Mouse (Mus musculus) forebrain, postnatal 0 days (tissue): ENCODE data around the gene Cdhr1. TPM values are rescaled to one million over a fixed set of nuclear protein-coding genes. Genes with fewer than 3 reads are reported as not detected.

ENCODE experiments used
- ATAC-seq: fragments of 200-750 bp; cut with Nextera tagmentation; 2 replicates; pipeline ENCODE4 v1.8.0; 2017; ENCODE audit warnings: mild to moderate bottlenecking, moderate library complexity
- DNase-seq: peaks from one replicate; pipeline ENCODE4 v3.0.0-alpha.2; 2015
- H3K27ac ChIP-seq: fragments of 300-500 bp; sonication (generic); 2 replicates; pipeline ENCODE4 v1.5.1; 2014; ENCODE audit warnings: low read depth, mild to moderate bottlenecking, antibody characterized with exemption, low read length, moderate library complexity, mixed read lengths
- H3K27me3 ChIP-seq: fragments of 300-500 bp; sonication (generic); 2 replicates; pipeline ENCODE4 v1.6.1; 2014; ENCODE audit warnings: mild to moderate bottlenecking, low read length, mixed read lengths; ENCODE audit not compliant: insufficient read depth
- H3K36me3 ChIP-seq: fragments of 300-500 bp; sonication (generic); 2 replicates; pipeline ENCODE4 v1.6.1; 2014; ENCODE audit warnings: mild to moderate bottlenecking, moderate library complexity; ENCODE audit not compliant: insufficient read depth
- H3K4me1 ChIP-seq: fragments of 300-500 bp; sonication (generic); 2 replicates; pipeline ENCODE4 v1.6.1; 2014; ENCODE audit warnings: antibody characterized with exemption; ENCODE audit not compliant: insufficient read depth
- H3K4me2 ChIP-seq: fragments of 300-500 bp; sonication (generic); 2 replicates; pipeline ENCODE4 v1.6.1; 2014; ENCODE audit warnings: low read depth, mild to moderate bottlenecking, moderate library complexity
- H3K4me3 ChIP-seq: fragments of 300-500 bp; sonication (generic); 2 replicates; pipeline ENCODE4 v1.5.1; 2014; ENCODE audit warnings: low read depth, low read length, mixed read lengths
- H3K9ac ChIP-seq: fragments of 300-500 bp; sonication (generic); 2 replicates; pipeline ENCODE4 v1.6.1; 2014; ENCODE audit warnings: mild to moderate bottlenecking
- H3K9me3 ChIP-seq: fragments of 300-500 bp; sonication (generic); 2 replicates; pipeline ENCODE4 v1.6.1; 2016; ENCODE audit warnings: low read length
- CTCF ChIP-seq: sonication (generic); IDR thresholded peaks from 2 replicates; pipeline ENCODE4 v1.5.1; 2016; ENCODE audit warnings: antibody characterized with exemption, control low read depth, low read depth
- WGBS: fragments of 180-500 bp; shearing (Covaris S2); extraction: QIAGEN DNeasy Blood & Tissue Kit; methylation state at CpG from one replicate; pipeline ENCODE4 v1.1.7; 2014; 5-methylcytosine and 5-hydroxymethylcytosine counted together
- polyA plus RNA-seq: library from polyadenylated mRNA; unstranded; fragments of >200 nt; fragmentation: Nextera tagmentation; extraction: Ambion mirVana; gene quantifications from 2 replicates; pipeline ENCODE4 v1.2.1, GENCODE M21; 2015
- total RNA-seq: library from RNA; depleted of rRNA; stranded (reverse); fragments of >200 nt; gene quantifications from 2 replicates; pipeline ENCODE4 v1.2.3, GENCODE M21; 2014

Gene Cdhr1
- total and polyA plus RNA-seq, 2 experiments from 2014 or later: 10.1 to 16.3 TPM

- Histone ChIP-seq H3K4me2 (no peak overlapping the region), H3K9ac (no peak overlapping the region), H3K27me3 (no peaks in the 10 kb centered on the region), H3K27ac (no peak overlapping the region), H3K4me1 (0 out of 2 replicates have a peak, but pooled peaks cover 2% of the 10 kb centered on the region), H3K9me3 (no peaks in the 10 kb centered on the region), H3K36me3 (no peaks in the 10 kb centered on the region), H3K4me3 (no peak overlapping the region)
- WGBS: 55% methylated on average over 6 of the region's 6 CpGs
- no peak for TF ChIP-seq CTCF
- ATAC-seq (no peak), DNase-seq (no peak)
Measured at GRCm38 (mm10) chr14:37094436-37094835, 3.7 kb downstream of the Cdhr1 start.

GRCm38 (mm10) chr14:37083755-37084154 lies 14.4 kb downstream of the Cdhr1 start:
- 18% methylated on average over 4 of the region's 4 CpGs for WGBS
- DNase-seq (no peak), ATAC-seq (no peak)
- H3K4me1 ChIP-seq: no peaks in the 10 kb centered on the region
- H3K9ac ChIP-seq: no peak overlapping the region
- H3K27me3 ChIP-seq: no peaks in the 10 kb centered on the region
- H3K4me2 ChIP-seq: no peak overlapping the region
- no peaks in the 10 kb centered on the region for H3K36me3 ChIP-seq
- no peak overlapping the region for H3K4me3 ChIP-seq
- no peak overlapping the region for H3K27ac ChIP-seq
- no peak for TF ChIP-seq CTCF
- H3K9me3 ChIP-seq: no peaks in the 10 kb centered on the region

- no peak overlapping the region for H3K4me3 ChIP-seq
- H3K4me1 ChIP-seq: no peaks in the 10 kb centered on the region
- H3K27me3 ChIP-seq: no peaks in the 10 kb centered on the region
- 81% methylated on average over 1 of the region's 1 CpGs for WGBS
- H3K36me3 ChIP-seq: no peaks in the 10 kb centered on the region
- H3K27ac ChIP-seq: no peak overlapping the region
- ATAC-seq (no peak), DNase-seq (no peak)
- H3K9ac ChIP-seq: no peak overlapping the region
- no peak for TF ChIP-seq CTCF
- no peak overlapping the region for H3K4me2 ChIP-seq
- no peaks in the 10 kb centered on the region for H3K9me3 ChIP-seq
Measured at GRCm38 (mm10) chr14:37080724-37081123, 17.4 kb downstream of the Cdhr1 start.

- no peak for TF ChIP-seq CTCF
- Histone ChIP-seq H3K9ac (no peak overlapping the region), H3K36me3 (no peaks in the 10 kb centered on the region), H3K27ac (no peak overlapping the region), H3K9me3 (no peaks in the 10 kb centered on the region), H3K4me1 (no peaks in the 10 kb centered on the region), H3K4me2 (no peak overlapping the region), H3K4me3 (no peak overlapping the region), H3K27me3 (no peaks in the 10 kb centered on the region)
- 21% methylated on average over 9 of the region's 9 CpGs for WGBS
- ATAC-seq (no peak), DNase-seq (no peak)
Measured at GRCm38 (mm10) chr14:37068516-37068915, 29.6 kb downstream of the Cdhr1 start.

DNA sequence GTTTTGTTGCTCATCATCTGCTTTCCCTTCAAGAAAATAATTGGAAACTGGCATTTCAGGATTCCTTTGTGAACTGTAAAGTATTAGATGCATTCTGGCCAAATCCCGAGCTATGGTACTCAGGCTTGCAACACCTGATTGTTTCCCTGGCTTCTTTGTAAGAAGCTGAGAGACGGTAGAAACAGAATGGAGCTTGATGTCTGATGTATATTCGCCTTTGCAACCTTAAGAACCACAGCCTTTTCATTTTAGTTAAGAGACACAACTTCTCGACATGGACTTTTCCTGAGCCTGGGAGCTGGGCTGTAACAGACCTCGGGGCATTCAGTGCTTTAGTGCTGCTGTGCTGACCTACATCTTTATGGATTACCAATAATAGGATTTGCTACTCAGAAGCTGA lies 30.5 kb downstream of the Cdhr1 start, which contains the start of gene Lrit2:
Gene Lrit2, plus strand, starts transcription at position 301 of the 400 bp plus-strand sequence.
- H3K4me2 ChIP-seq: no peak within 1 kb of the TSS
- H3K4me1 ChIP-seq: no peaks in the 10 kb centered on the region
- no peaks in the 10 kb centered on the region for H3K36me3 ChIP-seq
- ATAC-seq (no peak), DNase-seq (no peak)
- WGBS: 76% methylated on average over 5 of the region's 5 CpGs
- no peak within 1 kb of the TSS for H3K27ac ChIP-seq
- TF ChIP-seq CTCF: no peak
- no peaks in the 10 kb centered on the region for H3K27me3 ChIP-seq
- H3K4me3 ChIP-seq: no peak within 1 kb of the TSS
- H3K9ac ChIP-seq: no peak within 1 kb of the TSS
- no peaks in the 10 kb centered on the region for H3K9me3 ChIP-seq

GRCm38 (mm10) chr14:37066636-37067035 lies 31.5 kb downstream of the Cdhr1 start:
- DNase-seq: no peak
- ATAC-seq: no peak
- Histone ChIP-seq H3K36me3 (no peaks in the 10 kb centered on the region), H3K4me1 (no peaks in the 10 kb centered on the region), H3K9me3 (no peaks in the 10 kb centered on the region), H3K4me3 (no peak overlapping the region), H3K9ac (no peak overlapping the region), H3K4me2 (no peak overlapping the region), H3K27ac (no peak overlapping the region), H3K27me3 (no peaks in the 10 kb centered on the region)
- WGBS: 55% methylated on average over 2 of the region's 2 CpGs
- no peak for TF ChIP-seq CTCF

DNA sequence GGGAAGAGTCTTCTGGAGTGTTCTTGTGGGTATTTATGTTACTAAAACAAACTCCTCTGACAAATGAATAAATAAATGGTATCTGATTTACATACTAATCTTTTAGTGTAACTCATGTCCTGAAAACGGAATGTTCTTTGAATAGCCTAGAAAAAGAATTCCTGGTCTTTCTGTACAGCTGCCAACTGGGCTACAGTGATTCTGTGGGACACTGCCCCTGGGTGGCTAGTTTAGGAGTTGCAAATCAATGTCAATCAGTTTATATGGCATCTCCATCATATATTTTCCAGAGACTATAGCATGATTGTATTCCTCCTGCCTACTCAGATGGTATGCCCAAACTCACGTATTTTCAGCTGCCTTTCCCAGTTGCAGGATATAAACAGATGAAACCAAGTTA lies 33.3 kb downstream of the Cdhr1 start:
- H3K4me3 ChIP-seq: no peak overlapping the region
- ATAC-seq: no peak
- H3K27me3 ChIP-seq: no peaks in the 10 kb centered on the region
- no peaks in the 10 kb centered on the region for H3K36me3 ChIP-seq
- H3K27ac ChIP-seq: no peak overlapping the region
- no peaks in the 10 kb centered on the region for H3K4me1 ChIP-seq
- DNase-seq: no peak
- WGBS: 42% methylated on average over 2 of the region's 2 CpGs
- H3K4me2 ChIP-seq: no peak overlapping the region
- no peaks in the 10 kb centered on the region for H3K9me3 ChIP-seq
- no peak overlapping the region for H3K9ac ChIP-seq
- no peak for TF ChIP-seq CTCF
